Comparison of ENCODE assay signal across 8 mouse cellular contexts in the genomic region with DNA sequence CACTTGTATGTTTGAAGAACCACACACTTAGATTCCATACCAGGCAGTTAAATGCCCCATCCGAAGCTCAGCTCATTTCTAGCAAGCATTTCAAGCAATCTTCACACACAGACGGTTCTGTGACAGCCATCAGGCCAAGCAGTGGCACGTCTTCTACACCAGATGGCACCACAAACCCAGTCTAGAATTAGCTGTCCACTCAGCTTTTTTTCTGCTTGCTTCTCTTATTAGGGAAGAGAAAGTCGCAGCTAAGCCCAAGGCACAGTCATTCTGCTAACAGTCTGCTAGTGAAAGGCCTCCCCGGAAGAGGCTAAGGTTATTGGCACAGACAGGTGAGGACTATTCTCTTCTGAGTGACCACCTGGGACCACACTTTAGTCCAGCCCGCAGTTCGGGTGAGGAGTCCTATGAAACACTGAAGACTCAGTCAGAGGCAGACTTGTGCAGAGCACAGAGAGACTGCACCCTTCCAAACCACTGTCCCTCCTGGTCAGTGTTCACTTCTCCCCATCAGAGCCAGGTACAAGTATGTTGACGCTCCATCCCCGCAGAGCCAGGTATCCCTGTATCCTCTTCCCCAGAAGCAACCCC. TPM values are rescaled to one million over a fixed set of nuclear protein-coding genes. Genes with fewer than 3 reads are reported as not detected.
A peak's percentile ranks its signal among the peaks of the same experiment; 100 is the strongest.
DNase-seq lines count a peak whose midpoint lies in the region; ATAC-seq lines count a peak whose summit lies in the region.

No protein-coding gene starts in this region.

- H3K27me3 ChIP-seq in embryonic facial prominence, embryonic 10.5 days (replicated peaks; ENCODE audit: low read depth, poor library complexity, severe bottlenecking): no peaks in the 10 kb centered on the region

- WGBS in embryonic facial prominence, embryonic 10.5 days: 57% methylated on average over 9 of the region's 9 CpGs

- H3K4me3 ChIP-seq in embryonic facial prominence, embryonic 10.5 days: no peak overlapping the region

- peaks cover 22% of the 10 kb centered on the region for H3K4me1 ChIP-seq in embryonic facial prominence, embryonic 10.5 days

- no peaks in the 10 kb centered on the region for H3K9me3 ChIP-seq in embryonic facial prominence, embryonic 10.5 days

- DNase-seq in 3T3-L1 (ENCODE audit: low read depth, low spot score) (peak; percentile 88), WW6 (ENCODE audit: low read depth, low spot score) (peak; percentile 14)
- peak; percentile 54 for DNase-seq in embryonic facial prominence, embryonic 10.5 days (ENCODE audit: low spot score)
- peak; percentile 55 to 63 for DNase-seq in heart, postnatal 36 days
- peak; percentile 76 to 82 for DNase-seq in layer of hippocampus, postnatal 10 days (ENCODE audit: low spot score in 2 of 2)
- DNase-seq in right cerebral cortex, postnatal 36 days (ENCODE audit: low spot score in 2 of 2): peak; percentile 33 to 58
- DNase-seq in natural killer cell, adult 2 months (ENCODE audit: low spot score in 2 of 2): no peak

- no peaks in the 10 kb centered on the region for H3K36me3 ChIP-seq in embryonic facial prominence, embryonic 10.5 days (replicated peaks)

- H3K27ac ChIP-seq in embryonic facial prominence, embryonic 10.5 days (replicated peaks): no peak overlapping the region

- peak; percentile 74 for ATAC-seq in megakaryocyte progenitor cell, adult 5-6 weeks (replicated peaks; ENCODE audit: poor library complexity)

- intact Hi-C loops in heart, postnatal 36 days (cut with DNase I): loop anchor here (1.0 kb wide), 2 partner anchors 443 to 555 kb away; no protein-coding TSS in a partner anchor

RNA-seq across cellular contexts. Expression of a gene that starts 45.0 kb away (rescaled TPM):
- 12.9 and 13.3 TPM in 2 replicates for polyA plus RNA-seq in embryonic facial prominence, embryonic 10.5 days (2016; fragmentation: Nextera tagmentation; extraction: Ambion mirVana)
- total RNA-seq in heart, postnatal 36 days (2021): 10 to 100 TPM; 10.8 to 14.2 TPM
- total RNA-seq in layer of hippocampus, postnatal 10 days (2021): 10 to 100 TPM in 1 of 2 experiments, 1 to 10 TPM in 1; 8.4 to 11.0 TPM
- total RNA-seq in megakaryocyte progenitor cell, adult 5-6 weeks (2015): 0.34 and 0.47 TPM in 2 replicates
- total RNA-seq in megakaryocyte progenitor cell, adult 5-6 weeks (2017): 1.5 TPM in 2 replicates

Comparison
In these comparisons a context has a peak if more than half of its experiments do, and no peak if none do; other contexts are left out.
1. DNase-seq: peak in 3T3-L1 (single experiment), WW6 (single experiment), embryonic facial prominence, embryonic 10.5 days (single experiment), heart, postnatal 36 days (2 of 2), layer of hippocampus, postnatal 10 days (2 of 2) and right cerebral cortex, postnatal 36 days (2 of 2); none in natural killer cell, adult 2 months (0 of 2).